Mouse (Mus musculus) spleen, adult 18-20 months (tissue): ENCODE results near the gene Gm21874.
"Not testable (repeated sequence)": the region's sequence is repeated elsewhere in the genome, so short reads cannot be mapped to it uniquely, and the experiment has no call there.

Experiments used
- DNase-seq, 2 experiments: peaks; one replicate each; pipeline ENCODE4 v3.0.0; 2022; ENCODE audit warnings: mixed read lengths in 2 of 2

Gene Gm21874

GRCm38 (mm10) chrY:9416048-9416447 is at the start of gene Gm21874:
TSS of gene Gm21874 (minus strand) at chrY:9416148.
- not testable (repeated sequence) for DNase-seq
